Mouse (Mus musculus) MEL (cell line): Measurements from ENCODE around the gene Ankle2. TPM values are rescaled to one million over a fixed set of nuclear protein-coding genes. Genes with fewer than 3 reads are reported as not detected.

Experiments used
- DNase-seq: peaks from one replicate; pipeline ENCODE4 v3.0.0; 2011; ENCODE audit warnings: low read depth, low spot score
- H3K27ac ChIP-seq: 2 replicates; pipeline ENCODE4 v1.5.1; 2012; ENCODE audit warnings: low read depth, mild to moderate bottlenecking, control low read depth, low read length, moderate library complexity; ENCODE audit not compliant: control insufficient read depth
- H3K27me3 ChIP-seq, 2 experiments: fragments of 150-350 bp in 1 of 2; sonication (generic) in 1 of 2; 2 replicates each; pipeline ENCODE4 v1.6.1; 2012; ENCODE audit warnings: low read length in 2 of 2, mild to moderate bottlenecking in 2 of 2, improper control_type of control experiment in 1 of 2, moderate library complexity in 1 of 2; ENCODE audit not compliant: insufficient read depth in 2 of 2, control insufficient read depth in 1 of 2
- H3K36me3 ChIP-seq, 2 experiments: 2 replicates each; pipeline ENCODE4 v1.6.1; 2012 to 2014; ENCODE audit warnings: low read length in 2 of 2, improper control_type of control experiment in 1 of 2, inconsistent platforms in 1 of 2, mild to moderate bottlenecking in 1 of 2; ENCODE audit not compliant: insufficient read depth in 2 of 2, control insufficient read depth in 1 of 2
- H3K4me1 ChIP-seq, 2 experiments: fragments of 150-350 bp in 1 of 2; sonication (generic) in 1 of 2; 2 replicates each; pipeline ENCODE4 v1.6.1; 2012; ENCODE audit warnings: low read length in 2 of 2, improper control_type of control experiment in 1 of 2, mild to moderate bottlenecking in 1 of 2; ENCODE audit not compliant: insufficient read depth in 2 of 2, control insufficient read depth in 1 of 2
- H3K4me3 ChIP-seq, 2 experiments: fragments of 150-350 bp in 1 of 2; sonication (generic) in 1 of 2; 2 replicates each; pipeline ENCODE4 v1.5.1; 2012; ENCODE audit warnings: low read depth in 2 of 2, low read length in 2 of 2, mild to moderate bottlenecking in 2 of 2, moderate library complexity in 2 of 2, control low read depth in 1 of 2, improper control_type of control experiment in 1 of 2; ENCODE audit not compliant: control insufficient read depth in 1 of 2, insufficient read depth in 1 of 2
- H3K79me2 ChIP-seq: 2 replicates; pipeline ENCODE4 v1.6.1; 2012; ENCODE audit warnings: mild to moderate bottlenecking, low read length, moderate library complexity; ENCODE audit not compliant: control insufficient read depth, poor library complexity, insufficient read depth
- H3K9ac ChIP-seq: 2 replicates; pipeline ENCODE4 v1.6.1; 2012; ENCODE audit warnings: low read depth, mild to moderate bottlenecking, control low read depth, low read length, moderate library complexity; ENCODE audit not compliant: control insufficient read depth, poor library complexity, severe bottlenecking
- H3K9me3 ChIP-seq: fragments of 150-350 bp; sonication (generic); replicated peaks from 2 replicates; pipeline ENCODE4 v1.6.1; 2012; ENCODE audit warnings: mild to moderate bottlenecking, low read length, improper control_type of control experiment, moderate library complexity; ENCODE audit not compliant: insufficient read depth
- BHLHE40 ChIP-seq: IDR thresholded peaks from 2 replicates; pipeline ENCODE4 v1.6.1; 2012; ENCODE audit warnings: low read depth, mild to moderate bottlenecking, inconsistent platforms, low read length, improper control_type of control experiment, borderline replicate concordance
- CHD2 ChIP-seq: IDR thresholded peaks from 2 replicates; pipeline ENCODE4 v1.6.1; 2011; ENCODE audit warnings: low read length, improper control_type of control experiment
- CTCF ChIP-seq, 3 experiments: IDR thresholded peaks in 2 of 3; conservative IDR thresholded peaks in 1 of 3; 2 replicates each; pipeline ENCODE4 v1.5.1; 2011 to 2012; ENCODE audit warnings: low read length in 3 of 3, low read depth in 2 of 3, mild to moderate bottlenecking in 2 of 3, improper control_type of control experiment in 1 of 3, inconsistent platforms in 1 of 3, mixed read lengths in 1 of 3, moderate library complexity in 1 of 3; ENCODE audit not compliant: control insufficient read depth in 1 of 3, insufficient read depth in 1 of 3, poor library complexity in 1 of 3, severe bottlenecking in 1 of 3
- E2F4 ChIP-seq: IDR thresholded peaks from 2 replicates; pipeline ENCODE4 v1.6.1; 2011; ENCODE audit warnings: low read depth, low read length, improper control_type of control experiment, borderline replicate concordance
- ELF1 ChIP-seq: IDR thresholded peaks from 2 replicates; pipeline ENCODE4 v1.6.1; 2014; ENCODE audit warnings: low read depth, mild to moderate bottlenecking, inconsistent platforms, low read length, improper control_type of control experiment, moderate library complexity
- EP300 ChIP-seq, 2 experiments: IDR thresholded peaks; 2 replicates each; pipeline ENCODE4 v1.6.1; 2011; ENCODE audit warnings: improper control_type of control experiment in 2 of 2, low read length in 2 of 2, low read depth in 1 of 2, mild to moderate bottlenecking in 1 of 2
- ETS1 ChIP-seq: IDR thresholded peaks from 2 replicates; pipeline ENCODE4 v1.6.1; 2012; ENCODE audit warnings: low read depth, mild to moderate bottlenecking, inconsistent platforms, low read length, improper control_type of control experiment, moderate library complexity
- GABPA ChIP-seq: IDR thresholded peaks from 2 replicates; pipeline ENCODE4 v1.6.1; 2012; ENCODE audit warnings: low read depth, mild to moderate bottlenecking, inconsistent platforms, low read length, improper control_type of control experiment, moderate library complexity
- HCFC1 ChIP-seq: IDR thresholded peaks from 2 replicates; pipeline ENCODE4 v1.6.1; 2012; ENCODE audit warnings: low read depth, mild to moderate bottlenecking, inconsistent platforms, low read length, improper control_type of control experiment, moderate library complexity
- MAFK ChIP-seq: IDR thresholded peaks from 2 replicates; pipeline ENCODE4 v1.6.1; 2011; ENCODE audit warnings: low read depth, mild to moderate bottlenecking, low read length, improper control_type of control experiment, borderline replicate concordance
- MAX ChIP-seq: IDR thresholded peaks from 2 replicates; pipeline ENCODE4 v1.6.1; 2011; ENCODE audit warnings: low read length, improper control_type of control experiment
- MAZ ChIP-seq: IDR thresholded peaks from 2 replicates; pipeline ENCODE4 v1.6.1; 2012; ENCODE audit warnings: low read depth, mild to moderate bottlenecking, inconsistent platforms, low read length, improper control_type of control experiment
- MEF2A ChIP-seq: IDR thresholded peaks from 2 replicates; pipeline ENCODE4 v1.6.1; 2014; ENCODE audit warnings: low read depth, mild to moderate bottlenecking, inconsistent platforms, low read length, improper control_type of control experiment; ENCODE audit not compliant: poor library complexity, insufficient replicate concordance, severe bottlenecking; ENCODE audit errors: extremely low read depth
- MXI1 ChIP-seq: IDR thresholded peaks from 2 replicates; pipeline ENCODE4 v1.6.1; 2011; ENCODE audit warnings: mild to moderate bottlenecking, low read depth, low read length, improper control_type of control experiment
- MYB ChIP-seq: IDR thresholded peaks from 2 replicates; pipeline ENCODE4 v1.6.1; 2011; ENCODE audit warnings: mild to moderate bottlenecking, low read depth, low read length, improper control_type of control experiment
- MYC ChIP-seq: IDR thresholded peaks from 2 replicates; pipeline ENCODE4 v1.6.1; 2011; ENCODE audit warnings: low read depth, mild to moderate bottlenecking, low read length, improper control_type of control experiment, moderate library complexity
- NRF1 ChIP-seq: IDR thresholded peaks from 2 replicates; pipeline ENCODE4 v1.6.1; 2014; ENCODE audit warnings: low read depth, mild to moderate bottlenecking, inconsistent platforms, low read length, improper control_type of control experiment, moderate library complexity; ENCODE audit not compliant: poor library complexity, insufficient read depth, severe bottlenecking
- POLR2AphosphoS2 ChIP-seq: IDR thresholded peaks from 2 replicates; pipeline ENCODE4 v1.6.1; 2011; ENCODE audit warnings: low read length, improper control_type of control experiment
- RAD21 ChIP-seq: IDR thresholded peaks from 2 replicates; pipeline ENCODE4 v1.6.1; 2011; ENCODE audit warnings: mild to moderate bottlenecking, low read depth, low read length, improper control_type of control experiment
- RCOR1 ChIP-seq: IDR thresholded peaks from 2 replicates; pipeline ENCODE4 v1.6.1; 2012; ENCODE audit warnings: low read depth, mild to moderate bottlenecking, inconsistent platforms, low read length, improper control_type of control experiment
- SIN3A ChIP-seq: IDR thresholded peaks from 2 replicates; pipeline ENCODE4 v1.6.1; 2012; ENCODE audit warnings: low read length, improper control_type of control experiment, inconsistent platforms
- TAL1 ChIP-seq: IDR thresholded peaks from 2 replicates; pipeline ENCODE4 v1.6.1; 2012; ENCODE audit warnings: mild to moderate bottlenecking, inconsistent platforms, low read length, moderate library complexity, mixed read lengths
- TBP ChIP-seq: IDR thresholded peaks from 2 replicates; pipeline ENCODE4 v1.8.0; 2011; ENCODE audit warnings: low read depth, low read length, improper control_type of control experiment
- TCF12 ChIP-seq: IDR thresholded peaks from 2 replicates; pipeline ENCODE4 v1.6.1; 2014; ENCODE audit warnings: low read depth, mild to moderate bottlenecking, inconsistent platforms, low read length, improper control_type of control experiment, moderate library complexity
- UBTF ChIP-seq: IDR thresholded peaks from 2 replicates; pipeline ENCODE4 v1.6.1; 2012; ENCODE audit warnings: low read depth, mild to moderate bottlenecking, inconsistent platforms, low read length, improper control_type of control experiment, moderate library complexity, borderline replicate concordance; ENCODE audit not compliant: insufficient read depth
- USF1 ChIP-seq: IDR thresholded peaks from 2 replicates; pipeline ENCODE4 v1.6.1; 2014; ENCODE audit warnings: low read depth, mild to moderate bottlenecking, inconsistent platforms, low read length, improper control_type of control experiment, moderate library complexity
- ZC3H11A ChIP-seq: IDR thresholded peaks from 2 replicates; pipeline ENCODE4 v1.6.1; 2012; ENCODE audit warnings: low read depth, mild to moderate bottlenecking, inconsistent platforms, low read length, improper control_type of control experiment
- ZKSCAN1 ChIP-seq: IDR thresholded peaks from 2 replicates; pipeline ENCODE4 v1.6.1; 2012; ENCODE audit warnings: low read depth, mild to moderate bottlenecking, inconsistent platforms, low read length, improper control_type of control experiment, moderate library complexity
- ZMIZ1 ChIP-seq: IDR thresholded peaks from 2 replicates; pipeline ENCODE4 v1.6.1; 2012; ENCODE audit warnings: low read depth, mild to moderate bottlenecking, inconsistent platforms, low read length, improper control_type of control experiment, moderate library complexity
- ZNF384 ChIP-seq: IDR thresholded peaks from 2 replicates; pipeline ENCODE4 v1.6.1; 2012; ENCODE audit warnings: low read depth, mild to moderate bottlenecking, inconsistent platforms, low read length, improper control_type of control experiment
- polyA plus RNA-seq, 2 experiments: library from polyadenylated mRNA; stranded (reverse) in 1 of 2; unstranded in 1 of 2; fragments of >175 nt in 1 of 2; fragments of >200 nt in 1 of 2; gene quantifications; 2 replicates each; pipeline versions ENCODE4 v1.2.1 to v1.2.4; 2012; ENCODE audit warnings: low replicate concordance in 2 of 2, low read depth in 1 of 2; ENCODE audit not compliant: insufficient read length in 2 of 2, insufficient read depth in 1 of 2, missing spikeins in 1 of 2
- total RNA-seq: library from RNA; depleted of rRNA; stranded (reverse); fragments of 300-350 nt; gene quantifications from 2 replicates; pipeline ENCODE4 v1.2.3, GENCODE M21; 2012

Ankle2 gene
- total and polyA plus RNA-seq, 3 experiments = 29.5 to 270 (median 37.9) TPM

DNA sequence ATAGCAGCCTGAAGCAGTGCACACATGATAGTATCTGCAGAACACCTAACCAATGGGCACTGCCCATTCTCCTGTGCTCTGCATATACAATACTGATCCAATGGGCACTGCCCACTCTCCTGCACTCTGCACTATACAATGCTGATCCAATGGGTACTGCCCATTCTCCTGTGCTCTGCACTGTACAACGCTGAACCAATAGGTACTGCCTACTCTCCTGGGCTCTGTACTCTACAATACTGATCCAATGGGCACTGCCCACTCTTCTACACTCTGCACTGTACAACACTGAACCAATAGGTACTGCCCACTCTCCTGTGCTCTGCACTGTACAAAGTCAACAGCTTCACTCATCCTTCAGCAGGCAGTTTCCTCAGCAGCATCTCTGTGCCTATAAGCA, 46.1 kb downstream of the Ankle2 start:
- Histone ChIP-seq H3K4me1 (peaks cover 6 to 18% of the 10 kb centered on the region in 2 experiments), H3K79me2 (no peaks in the 10 kb centered on the region), H3K27me3 (no peaks in the 10 kb centered on the region), H3K27ac (no peak overlapping the region), H3K36me3 (peaks cover 0 to 24% of the 10 kb centered on the region in 2 experiments; a peak in 2 of 4 replicates), H3K9ac (no peak overlapping the region), H3K4me3 (no peak overlapping the region), H3K9me3 (no peaks in the 10 kb centered on the region)
- DNase-seq = no peak
- no peak for TF ChIP-seq ZMIZ1
- TF ChIP-seq MXI1 = no peak
- no peak for TF ChIP-seq ELF1
- no peak for TF ChIP-seq CTCF (IDR thresholded peaks at IDR 0.05 in 2 of 3, conservative IDR thresholded peaks at IDR 0.05 in 1 of 3; ENCODE audit: control insufficient read depth in 1 of 3, insufficient read depth in 1 of 3, low read depth in 2 of 3, low read length in 3 of 3, poor library complexity in 1 of 3, severe bottlenecking in 1 of 3)
- no peak for TF ChIP-seq GABPA
- TF ChIP-seq MEF2A = no peak
- no peak for TF ChIP-seq CHD2
- no peak for TF ChIP-seq POLR2AphosphoS2
- no peak for TF ChIP-seq ETS1
- TF ChIP-seq MYB = no peak
- TF ChIP-seq ZKSCAN1 = no peak
- TF ChIP-seq RCOR1 = no peak
- no peak for TF ChIP-seq NRF1
- no peak for TF ChIP-seq USF1
- no peak for TF ChIP-seq UBTF

- Histone ChIP-seq H3K9ac (no peak overlapping the region), H3K4me3 (no peak overlapping the region)
- peak; percentile 72 for DNase-seq
- TF ChIP-seq UBTF = no peak
- TF ChIP-seq TCF12 = peak; percentile 52; the same call in 1 of the 2 replicates
- TF ChIP-seq EP300 (IDR thresholded peaks at IDR 0.05; ENCODE audit: low read depth in 1 of 2, low read length in 2 of 2) = peak; percentile 46 to 54
- no peak for TF ChIP-seq CHD2
- TF ChIP-seq MAFK = peak; percentile 69; the same call in 1 of the 2 replicates
- TF ChIP-seq POLR2AphosphoS2 = no peak
- no peak for TF ChIP-seq HCFC1
- TF ChIP-seq ELF1 = peak; percentile 16; the same call in 1 of the 2 replicates
- TF ChIP-seq NRF1 = no peak
- TF ChIP-seq MYC = no peak
- no peak for TF ChIP-seq RAD21
- TF ChIP-seq BHLHE40 = no peak
- no peak for TF ChIP-seq ZMIZ1
- no peak for TF ChIP-seq ZKSCAN1
- no peak for TF ChIP-seq USF1
- no peak for TF ChIP-seq SIN3A
- TF ChIP-seq TAL1 = no peak
- no peak for TF ChIP-seq MAZ
- TF ChIP-seq ZNF384 = no peak
- TF ChIP-seq E2F4 = no peak
- peak; percentile 99 for TF ChIP-seq TBP
- no peak for TF ChIP-seq ZC3H11A
- TF ChIP-seq RCOR1 = peak; percentile 45; the same call in 1 of the 2 replicates
- no peak for TF ChIP-seq MYB
- no peak for TF ChIP-seq MAX
- no peak for TF ChIP-seq ETS1
- TF ChIP-seq MEF2A = no peak
Observed at GRCm38 (mm10) chr5:110281984-110282383, 51.2 kb downstream of the Ankle2 start.

More at GRCm38 (mm10) chr5:110281984-110282383, 51.2 kb downstream of the Ankle2 start:
- H3K36me3 ChIP-seq = peaks cover 0 to 10% of the 10 kb centered on the region in 2 experiments; a peak in 2 of 4 replicates
- H3K27me3 ChIP-seq = no peaks in the 10 kb centered on the region
- peaks cover 3 to 8% of the 10 kb centered on the region in 2 experiments; a peak in 3 of 4 replicates for H3K4me1 ChIP-seq
- H3K79me2 ChIP-seq = peaks cover 4% of the 10 kb centered on the region; the same call in 1 of the 2 replicates
- H3K27ac ChIP-seq = no peak overlapping the region
- no peaks in the 10 kb centered on the region for H3K9me3 ChIP-seq
